In the genomic region with DNA sequence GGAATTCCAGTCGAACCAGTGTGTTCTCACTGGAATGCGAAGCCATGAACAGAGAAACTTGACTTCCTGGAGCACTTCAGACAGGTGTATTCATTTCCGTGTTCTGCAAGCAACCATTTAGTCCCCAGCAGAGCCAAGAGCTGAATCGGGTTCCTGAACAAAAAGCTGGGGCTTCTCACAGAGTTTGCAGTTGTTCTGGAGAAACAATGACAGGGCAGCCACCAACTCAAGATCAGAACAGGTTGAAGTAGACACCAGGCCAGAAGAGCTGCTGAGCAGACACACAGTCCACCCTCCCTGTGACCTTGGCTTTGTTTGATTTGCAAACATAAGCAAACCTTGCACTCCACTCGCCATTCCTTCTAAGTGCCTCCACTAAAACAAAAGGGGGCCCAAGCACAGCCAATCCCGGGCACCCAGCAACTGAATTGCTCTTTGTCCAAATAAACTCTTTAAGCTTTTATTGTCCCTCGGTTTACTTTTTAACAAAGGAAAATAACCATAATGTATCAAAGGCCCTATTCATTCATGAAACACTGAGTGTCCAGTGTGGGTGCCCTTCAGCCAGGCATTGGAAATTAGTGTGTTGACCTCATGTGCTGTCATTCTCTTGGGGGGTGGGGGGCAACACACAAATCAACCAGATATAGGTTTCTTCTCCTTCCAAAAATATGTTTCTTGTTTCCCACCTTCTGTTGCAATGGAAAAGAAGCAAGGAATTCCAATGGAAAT, we compare ENCODE assay signal across 10 mouse cellular contexts.
DNase-seq lines count a peak whose midpoint lies in the region; ATAC-seq and TF ChIP-seq lines count a peak whose summit lies in the region.
"Had no signal": no experiment of that assay in that cellular context is flagged by ENCODE, and none has a peak within 500 bp of the region (broad histone marks: within the 10 kb centered on the region; RNA-seq: fewer than 3 reads in every experiment).

No protein-coding gene starts in this region.

- DNase-seq in heart, adult 18-20 months: no peak
- no peak for DNase-seq in liver, postnatal 0 days
- DNase-seq in intestine, embryonic 14.5 days (ENCODE audit: low spot score): peak; percentile 79
- DNase-seq in spleen, postnatal 36 days (ENCODE audit: low spot score in 2 of 2): no peak
- no peak for DNase-seq in thymus, postnatal 14 days
- DNase-seq: cerebellum, postnatal 25 days had no signal

- TF ChIP-seq CTCF in liver, postnatal 0 days (IDR thresholded peaks at IDR 0.05; ENCODE audit: low read depth): no peak
- no peak for TF ChIP-seq CTCF in small intestine, adult 2 months (IDR thresholded peaks at IDR 0.05; ENCODE audit: extremely low read depth, insufficient read length, insufficient replicate concordance, low read depth, low read length)

- TF ChIP-seq POLR2A in small intestine, adult 2 months (IDR thresholded peaks at IDR 0.05; ENCODE audit: low read depth, low read length): no peak

- no peak overlapping the region for H3K4me3 ChIP-seq in heart, embryonic 13.5 days
- no peak overlapping the region for H3K4me3 ChIP-seq in liver, postnatal 0 days (ENCODE audit: low read depth, low read length)
- H3K4me3 ChIP-seq in liver, embryonic 12.5 days: no peak overlapping the region
- no peak overlapping the region for H3K4me3 ChIP-seq in intestine, embryonic 14.5 days (ENCODE audit: low read depth, low read length)
- no peak overlapping the region for H3K4me3 ChIP-seq in small intestine, adult 2 months (ENCODE audit: low read depth, low read length)
- H3K4me3 ChIP-seq: megakaryocyte, embryonic 14.5 days had no signal

- no peak overlapping the region for H3K4me2 ChIP-seq in heart, embryonic 13.5 days
- no peak overlapping the region for H3K4me2 ChIP-seq in liver, postnatal 0 days (ENCODE audit: low read depth, low read length)
- no peak overlapping the region for H3K4me2 ChIP-seq in liver, embryonic 12.5 days
- H3K4me2 ChIP-seq in intestine, embryonic 14.5 days (ENCODE audit: low read length): peak overlapping the region; percentile 31

- WGBS in heart, embryonic 13.5 days: 60% methylated on average over 7 of the region's 7 CpGs
- 60% methylated on average over 7 of the region's 7 CpGs for WGBS in liver, postnatal 0 days (ENCODE audit: insufficient replicate concordance)
- WGBS in liver, embryonic 12.5 days (ENCODE audit: insufficient replicate concordance): 62% methylated on average over 7 of the region's 7 CpGs
- WGBS in intestine, embryonic 14.5 days: 34% methylated on average over 7 of the region's 7 CpGs
- 26% methylated on average over 7 of the region's 7 CpGs for WGBS in small intestine, adult 2 months

- no peak for ATAC-seq in heart, embryonic 13.5 days (ENCODE audit: extremely low read depth, insufficient number of reproducible peaks, low FRiP score, low TSS enrichment)
- no peak for ATAC-seq in liver, postnatal 0 days
- ATAC-seq in liver, embryonic 12.5 days: no peak
- ATAC-seq in intestine, embryonic 14.5 days (replicated peaks; ENCODE audit: low FRiP score, low TSS enrichment, low read depth): peak; percentile 80

- no peak for TF ChIP-seq EP300 in liver, postnatal 0 days (IDR thresholded peaks at IDR 0.05; ENCODE audit: low read depth)

- H3K9me3 ChIP-seq in heart, embryonic 13.5 days: no peaks in the 10 kb centered on the region
- H3K9me3 ChIP-seq in liver, postnatal 0 days (ENCODE audit: low read length): no peaks in the 10 kb centered on the region
- no peaks in the 10 kb centered on the region for H3K9me3 ChIP-seq in liver, embryonic 12.5 days (replicated peaks)
- no peaks in the 10 kb centered on the region for H3K9me3 ChIP-seq in intestine, embryonic 14.5 days (ENCODE audit: control insufficient read depth, low read length)
- H3K9me3 ChIP-seq: megakaryocyte, embryonic 14.5 days had no signal

- no peaks in the 10 kb centered on the region for H3K27me3 ChIP-seq in heart, embryonic 13.5 days (replicated peaks)
- no peaks in the 10 kb centered on the region for H3K27me3 ChIP-seq in liver, postnatal 0 days (ENCODE audit: insufficient read depth, low read length)
- H3K27me3 ChIP-seq in liver, embryonic 12.5 days (replicated peaks): no peaks in the 10 kb centered on the region
- no peaks in the 10 kb centered on the region for H3K27me3 ChIP-seq in intestine, embryonic 14.5 days (replicated peaks; ENCODE audit: control insufficient read depth, insufficient read depth, low read length)
- no peaks in the 10 kb centered on the region for H3K27me3 ChIP-seq in small intestine, adult 2 months (ENCODE audit: control insufficient read depth, insufficient read depth, low read length)
- H3K27me3 ChIP-seq: megakaryocyte, embryonic 14.5 days had no signal

- no peak overlapping the region for H3K9ac ChIP-seq in heart, embryonic 13.5 days
- H3K9ac ChIP-seq in liver, postnatal 0 days (replicated peaks): no peak overlapping the region
- H3K9ac ChIP-seq in liver, embryonic 12.5 days: no peak overlapping the region
- H3K9ac ChIP-seq in intestine, embryonic 14.5 days (ENCODE audit: low read length): no peak overlapping the region

- H3K27ac ChIP-seq in heart, embryonic 13.5 days (replicated peaks): peak overlapping the region; percentile 65
- H3K27ac ChIP-seq in liver, postnatal 0 days (ENCODE audit: low read depth): peak overlapping the region; percentile 39; the same call in 1 of the 2 replicates
- no peak overlapping the region for H3K27ac ChIP-seq in liver, embryonic 12.5 days
- peak overlapping the region; percentile 82 for H3K27ac ChIP-seq in intestine, embryonic 14.5 days (ENCODE audit: low read depth)
- H3K27ac ChIP-seq in small intestine, adult 2 months (ENCODE audit: insufficient read depth, low read depth, low read length): peak overlapping the region; percentile 90

- peaks cover 13% of the 10 kb centered on the region; the same call in 1 of the 2 replicates for H3K36me3 ChIP-seq in heart, embryonic 13.5 days
- H3K36me3 ChIP-seq in liver, postnatal 0 days (replicated peaks; ENCODE audit: insufficient read depth, low read length): 0 out of 2 replicates have a peak, but pooled peaks cover 2% of the 10 kb centered on the region
- no peaks in the 10 kb centered on the region for H3K36me3 ChIP-seq in liver, embryonic 12.5 days
- no peaks in the 10 kb centered on the region for H3K36me3 ChIP-seq in intestine, embryonic 14.5 days (ENCODE audit: control insufficient read depth, insufficient read depth, low read length)
- no peaks in the 10 kb centered on the region for H3K36me3 ChIP-seq in small intestine, adult 2 months (ENCODE audit: control insufficient read depth, insufficient read depth, low read length)

- H3K4me1 ChIP-seq in heart, embryonic 13.5 days: peaks cover 78% of the 10 kb centered on the region
- peaks cover 21% of the 10 kb centered on the region for H3K4me1 ChIP-seq in liver, postnatal 0 days (ENCODE audit: insufficient read depth)
- H3K4me1 ChIP-seq in liver, embryonic 12.5 days: peaks cover 15% of the 10 kb centered on the region; the same call in 1 of the 2 replicates
- H3K4me1 ChIP-seq in intestine, embryonic 14.5 days (replicated peaks; ENCODE audit: control insufficient read depth, insufficient read depth, low read length): peaks cover 38% of the 10 kb centered on the region
- peaks cover 34% of the 10 kb centered on the region for H3K4me1 ChIP-seq in small intestine, adult 2 months (ENCODE audit: control insufficient read depth, insufficient read depth, insufficient read length, low read length)
